Mouse (Mus musculus) midbrain, embryonic 11.5 days (tissue): ENCODE data around the gene Il7r. TPM values are rescaled to one million over a fixed set of nuclear protein-coding genes. Genes with fewer than 3 reads are reported as not detected.

Experiments
- ATAC-seq: fragments of 200-750 bp; cut with Nextera tagmentation; 2 replicates; pipeline ENCODE4 v1.8.0; 2017; ENCODE audit warnings: moderate TSS enrichment, moderate library complexity; ENCODE audit not compliant: low FRiP score
- DNase-seq: peaks from one replicate; pipeline ENCODE4 v3.0.0; 2015; ENCODE audit warnings: low spot score; ENCODE audit errors: missing footprints
- H3K27ac ChIP-seq: fragments of 300-500 bp; sonication (generic); 2 replicates; pipeline ENCODE4 v1.5.1; 2014; ENCODE audit warnings: low read depth, low read length
- H3K27me3 ChIP-seq: fragments of 300-500 bp; sonication (generic); 2 replicates; pipeline ENCODE4 v1.6.1; 2014; ENCODE audit warnings: mild to moderate bottlenecking, low read length, moderate library complexity, mixed read lengths; ENCODE audit not compliant: control insufficient read depth, insufficient read depth
- H3K36me3 ChIP-seq: fragments of 300-500 bp; sonication (generic); 2 replicates; pipeline ENCODE4 v1.6.1; 2014; ENCODE audit warnings: mild to moderate bottlenecking, low read length, moderate library complexity, mixed read lengths; ENCODE audit not compliant: control insufficient read depth, insufficient read depth
- H3K4me1 ChIP-seq: fragments of 300-500 bp; sonication (generic); 2 replicates; pipeline ENCODE4 v1.6.1; 2014; ENCODE audit warnings: low read length; ENCODE audit not compliant: control insufficient read depth, insufficient read depth
- H3K4me2 ChIP-seq: fragments of 300-500 bp; sonication (generic); 2 replicates; pipeline ENCODE4 v1.6.1; 2014; ENCODE audit warnings: mild to moderate bottlenecking, moderate library complexity
- H3K4me3 ChIP-seq: fragments of 300-500 bp; sonication (generic); 2 replicates; pipeline ENCODE4 v1.5.1; 2014; ENCODE audit warnings: low read depth, low read length
- H3K9ac ChIP-seq: fragments of 300-500 bp; sonication (generic); 2 replicates; pipeline ENCODE4 v1.6.1; 2014; ENCODE audit warnings: low read length
- H3K9me3 ChIP-seq: fragments of 300-500 bp; sonication (generic); 2 replicates; pipeline ENCODE4 v1.6.1; 2016; ENCODE audit warnings: low read length; ENCODE audit not compliant: control insufficient read depth
- WGBS: fragments of 180-500 bp; shearing (Covaris S2); extraction: QIAGEN DNeasy Blood & Tissue Kit; methylation state at CpG from one replicate; pipeline ENCODE4 v1.1.7; 2014; 5-methylcytosine and 5-hydroxymethylcytosine counted together
- polyA plus RNA-seq: library from polyadenylated mRNA; unstranded; fragments of >200 nt; fragmentation: Nextera tagmentation; extraction: Ambion mirVana; gene quantifications from 2 replicates; pipeline ENCODE4 v1.2.1, GENCODE M21; 2014

Gene Il7r
- polyA plus RNA-seq, 1 experiment from 2014 or later = 0.15 TPM

GRCm38 (mm10) chr15:9492077-9492476 is 37.9 kb downstream of the Il7r start:
- no peak for DNase-seq
- H3K27ac ChIP-seq = no peak overlapping the region
- H3K4me2 ChIP-seq = no peak overlapping the region
- H3K4me1 ChIP-seq = no peaks in the 10 kb centered on the region
- 80% methylated on average over 3 of the region's 3 CpGs for WGBS
- H3K27me3 ChIP-seq = no peaks in the 10 kb centered on the region
- H3K4me3 ChIP-seq = no peak overlapping the region
- no peak overlapping the region for H3K9ac ChIP-seq
- H3K36me3 ChIP-seq = no peaks in the 10 kb centered on the region
- no peaks in the 10 kb centered on the region for H3K9me3 ChIP-seq
- ATAC-seq = no peak

GRCm38 (mm10) chr15:9489417-9490118 is 40.4 kb downstream of the Il7r start:
- DNase-seq = no peak
- ATAC-seq = no peak
- no peaks in the 10 kb centered on the region for H3K4me1 ChIP-seq
- 85% methylated on average over 2 of the region's 2 CpGs for WGBS
- H3K27ac ChIP-seq = no peak overlapping the region
- H3K9me3 ChIP-seq = no peaks in the 10 kb centered on the region
- no peaks in the 10 kb centered on the region for H3K27me3 ChIP-seq
- H3K4me2 ChIP-seq = no peak overlapping the region
- no peak overlapping the region for H3K4me3 ChIP-seq
- H3K36me3 ChIP-seq = no peaks in the 10 kb centered on the region
- H3K9ac ChIP-seq = no peak overlapping the region

DNA sequence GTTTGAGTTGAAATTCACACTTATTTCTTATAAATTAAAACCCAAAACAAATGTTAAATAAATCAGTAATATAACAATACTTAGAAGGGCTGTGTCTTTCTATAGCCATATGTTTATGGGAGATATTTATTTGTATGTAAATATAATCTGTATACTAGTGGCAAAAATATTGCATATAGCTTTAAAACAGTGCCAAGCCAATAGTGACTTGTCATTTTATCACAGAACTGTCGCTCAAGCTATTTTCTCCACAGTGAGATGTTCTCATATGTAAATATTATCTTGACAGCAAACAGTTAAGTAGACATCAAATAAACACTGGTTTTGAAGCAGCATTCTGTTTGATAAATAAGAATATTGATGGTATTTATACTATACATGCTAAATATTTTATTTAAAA is 56.8 kb downstream of the Il7r start:
- DNase-seq (no peak), ATAC-seq (no peak)
- WGBS = 95% methylated on average over 1 of the region's 1 CpGs
- Histone ChIP-seq H3K4me2 (no peak overlapping the region), H3K4me3 (no peak overlapping the region), H3K27me3 (no peaks in the 10 kb centered on the region), H3K27ac (no peak overlapping the region), H3K36me3 (no peaks in the 10 kb centered on the region), H3K9ac (no peak overlapping the region), H3K9me3 (no peaks in the 10 kb centered on the region), H3K4me1 (no peaks in the 10 kb centered on the region)

GRCm38 (mm10) chr15:9472618-9473017 is 57.4 kb downstream of the Il7r start:
- Histone ChIP-seq H3K4me1 (no peaks in the 10 kb centered on the region), H3K9ac (no peak overlapping the region), H3K4me3 (no peak overlapping the region), H3K9me3 (no peaks in the 10 kb centered on the region), H3K36me3 (no peaks in the 10 kb centered on the region), H3K4me2 (no peak overlapping the region), H3K27ac (no peak overlapping the region), H3K27me3 (no peaks in the 10 kb centered on the region)
- ATAC-seq (no peak), DNase-seq (no peak)
- 64% methylated on average over 3 of the region's 3 CpGs for whole genome bisulfite sequencing

- no peak overlapping the region for H3K9ac ChIP-seq
- ATAC-seq = no peak
- no peaks in the 10 kb centered on the region for H3K27me3 ChIP-seq
- no peak overlapping the region for H3K27ac ChIP-seq
- no peaks in the 10 kb centered on the region for H3K36me3 ChIP-seq
- H3K4me3 ChIP-seq = no peak overlapping the region
- H3K9me3 ChIP-seq = no peaks in the 10 kb centered on the region
- 76% methylated on average over 3 of the region's 3 CpGs for WGBS
- DNase-seq = no peak
- no peaks in the 10 kb centered on the region for H3K4me1 ChIP-seq
- H3K4me2 ChIP-seq = no peak overlapping the region
These were observed 57.8 kb downstream of the Il7r start for GRCm38 (mm10) chr15:9472167-9472566.

DNA sequence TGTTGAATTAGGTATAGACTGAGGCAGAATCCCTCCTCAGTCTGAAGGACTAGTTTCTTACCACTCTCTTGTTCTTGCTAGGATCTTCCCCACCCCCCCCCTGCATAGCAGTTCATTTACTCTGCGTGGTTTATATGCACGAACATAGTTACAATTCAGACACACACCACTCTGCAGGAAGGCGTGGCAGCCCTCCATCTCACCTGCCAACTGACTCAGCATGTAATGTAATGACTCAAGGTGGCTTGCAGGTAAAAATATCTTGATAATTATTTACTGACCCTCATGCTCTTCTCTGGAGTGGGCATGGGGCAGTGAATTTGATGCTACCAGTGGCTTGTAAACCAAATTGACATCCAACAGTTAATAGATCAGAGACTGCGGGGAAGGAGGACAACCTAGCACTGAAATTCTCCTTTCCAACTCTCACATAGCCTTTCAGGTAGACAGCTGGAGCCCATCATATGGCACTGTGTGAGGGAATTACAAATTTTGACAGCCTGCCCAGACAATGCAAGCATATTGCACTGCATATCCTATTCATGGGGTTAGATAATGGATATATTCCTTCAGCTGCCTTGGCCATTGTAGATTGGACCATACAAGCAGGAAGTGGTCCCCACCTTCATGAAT is 58.8 kb downstream of the Il7r start:
- DNase-seq (no peak), ATAC-seq (no peak)
- H3K9me3 ChIP-seq = no peaks in the 10 kb centered on the region
- no peak overlapping the region for H3K9ac ChIP-seq
- no peaks in the 10 kb centered on the region for H3K4me1 ChIP-seq
- WGBS = 86% methylated on average over 4 of the region's 4 CpGs
- no peak overlapping the region for H3K4me2 ChIP-seq
- no peak overlapping the region for H3K27ac ChIP-seq
- no peaks in the 10 kb centered on the region for H3K36me3 ChIP-seq
- H3K27me3 ChIP-seq = no peaks in the 10 kb centered on the region
- no peak overlapping the region for H3K4me3 ChIP-seq

DNA sequence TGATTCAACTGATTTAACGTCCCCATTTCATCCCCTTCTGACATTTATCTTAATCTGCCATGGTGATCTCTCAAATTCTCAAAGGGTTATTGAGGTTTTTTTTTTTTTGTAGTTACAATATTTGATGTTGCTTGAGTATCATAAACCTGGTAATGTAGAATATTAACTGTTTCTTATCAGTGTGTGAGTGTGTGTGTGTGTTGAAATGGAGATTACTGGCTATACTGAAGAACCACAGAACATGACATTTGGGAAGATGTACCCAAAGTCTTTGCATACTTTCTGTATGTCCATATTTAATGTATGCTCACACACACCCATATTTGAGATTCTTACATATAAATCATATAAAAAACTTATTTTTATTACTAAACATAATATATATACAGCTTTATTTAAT is 65.9 kb downstream of the Il7r start:
- H3K4me2 ChIP-seq = no peak overlapping the region
- H3K36me3 ChIP-seq = no peaks in the 10 kb centered on the region
- no peak overlapping the region for H3K9ac ChIP-seq
- 58% methylated on average over 1 of the region's 1 CpGs for WGBS
- H3K9me3 ChIP-seq = no peaks in the 10 kb centered on the region
- no peak overlapping the region for H3K27ac ChIP-seq
- H3K4me1 ChIP-seq = no peaks in the 10 kb centered on the region
- ATAC-seq (no peak), DNase-seq (no peak)
- H3K27me3 ChIP-seq = no peaks in the 10 kb centered on the region
- no peak overlapping the region for H3K4me3 ChIP-seq

GRCm38 (mm10) chr15:9463521-9464027 is 66.4 kb downstream of the Il7r start:
- no peak overlapping the region for H3K4me3 ChIP-seq
- H3K4me2 ChIP-seq = no peak overlapping the region
- DNase-seq (no peak), ATAC-seq (no peak)
- H3K9me3 ChIP-seq = no peaks in the 10 kb centered on the region
- WGBS = 79% methylated on average over 7 of the region's 7 CpGs
- H3K36me3 ChIP-seq = no peaks in the 10 kb centered on the region
- no peak overlapping the region for H3K9ac ChIP-seq
- H3K27ac ChIP-seq = no peak overlapping the region
- H3K4me1 ChIP-seq = no peaks in the 10 kb centered on the region
- no peaks in the 10 kb centered on the region for H3K27me3 ChIP-seq
